Mouse (Mus musculus): ENCODE measurements at regions not wholly inside any gene's neighbourhood (a gene's known extent, or its start where the extent isn't known, plus 50 kb on each side); places are given as distances from the start of the nearest gene placed in this dataset.
A peak's percentile ranks its signal among the peaks of the same experiment; 100 is the strongest.

DNA sequence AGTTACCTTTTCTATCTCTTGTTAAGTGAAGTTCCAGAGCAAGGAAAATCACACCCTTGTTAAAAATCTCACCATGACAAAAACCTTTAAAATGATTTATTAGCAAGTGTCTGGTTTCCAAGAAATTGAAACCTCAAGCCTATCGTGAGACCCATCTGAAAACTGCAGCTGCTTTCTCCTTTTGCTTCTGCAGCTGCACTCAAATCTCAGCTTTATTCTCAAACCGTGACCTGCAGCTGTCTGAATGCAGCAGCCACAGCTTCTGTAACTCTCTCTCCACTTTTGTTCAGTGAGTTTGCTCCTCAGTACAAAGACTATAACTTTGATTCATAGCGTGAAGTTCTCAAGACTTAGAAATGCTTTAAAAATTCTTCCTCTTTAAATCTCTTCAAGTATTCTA lies 713.3 kb upstream of the Pom121l12 start:
- DNase-seq (ENCODE audit: low read depth, low spot score) = no peak

DNA sequence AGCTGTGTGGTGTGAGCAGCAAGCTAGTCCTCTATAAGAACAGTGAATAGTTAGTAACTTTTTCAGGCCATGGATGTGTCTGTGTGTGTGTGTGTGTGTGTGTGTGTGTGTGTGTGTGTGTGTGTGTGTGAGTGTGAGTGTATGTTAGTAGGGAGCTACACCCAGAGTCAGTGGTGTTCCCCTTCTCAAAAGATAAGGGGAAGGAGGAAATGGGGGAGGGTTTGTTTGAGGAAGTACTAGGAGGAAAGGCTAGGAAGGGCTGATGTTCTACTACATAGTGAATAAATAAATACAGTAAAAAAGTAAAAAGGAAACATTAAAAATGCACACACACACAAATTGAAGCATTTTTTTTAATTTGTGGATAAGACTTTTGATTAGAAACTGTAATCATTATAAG lies 705.8 kb upstream of the Pom121l12 start:
- peak; percentile 9 for DNase-seq (ENCODE audit: low read depth, low spot score)
